Mouse (Mus musculus): ENCODE measurements around the gene Zpr1. TPM values are rescaled to one million over a fixed set of nuclear protein-coding genes. Genes with fewer than 3 reads are reported as not detected.

Gene Zpr1
- polyA plus RNA-seq, 1 experiment from 2014 or later, result 57.8 TPM

DNA sequence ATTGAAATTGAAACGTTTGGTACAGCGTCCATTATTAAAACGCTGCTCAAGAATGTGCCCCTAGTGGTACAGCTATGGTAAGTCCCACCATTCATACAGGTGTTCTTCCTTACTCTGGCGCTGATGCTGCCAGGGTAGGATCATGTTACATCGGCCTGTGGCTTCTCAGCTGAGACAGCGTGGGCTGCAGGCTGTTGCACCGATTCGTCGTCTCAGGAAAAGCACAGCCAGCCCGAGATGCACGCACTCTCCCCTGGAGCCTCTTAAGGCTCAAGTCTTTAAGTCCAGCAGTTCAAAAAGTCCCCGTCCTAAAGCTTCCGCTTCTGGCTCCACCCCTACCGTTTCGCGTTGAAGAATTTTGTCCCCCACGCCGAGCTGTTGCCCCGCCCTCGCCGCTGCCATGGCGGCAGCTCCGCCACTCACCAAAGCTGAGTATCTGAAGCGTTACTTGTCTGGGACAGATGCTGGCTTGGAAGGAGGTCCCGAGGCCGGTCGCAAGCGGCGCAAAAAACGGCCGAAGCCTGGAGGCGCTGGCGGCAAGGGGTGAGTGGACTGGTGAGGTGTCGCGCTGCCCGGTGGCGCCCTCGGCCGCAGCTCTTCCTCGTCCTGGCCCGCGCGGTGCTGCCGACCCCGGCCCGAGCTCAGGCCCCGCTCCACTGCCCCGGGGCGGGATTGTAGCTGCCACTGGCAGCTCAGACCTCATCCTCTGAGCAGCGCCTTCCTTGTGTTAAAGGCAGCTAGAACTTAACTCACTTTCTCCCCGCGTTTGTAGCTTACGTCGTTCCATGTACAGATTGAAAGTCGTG lies 10.0 kb downstream of the Zpr1 start, which contains the start of gene Bud13:
Bud13 (plus strand) TSS at position 378 of the 806 bp plus-strand sequence.
- peak within 1 kb of the TSS; percentile 88 for H3K9ac ChIP-seq (ENCODE audit: low read depth, low read length)
- WGBS, result under 1% methylated on average over 55 of the region's 55 CpGs
- peak; percentile 95 for ATAC-seq
- H3K36me3 ChIP-seq (ENCODE audit: control insufficient read depth, insufficient read depth, low read length), result peaks cover 31% of the 10 kb centered on the region
- H3K4me3 ChIP-seq (ENCODE audit: low read length), result peak within 1 kb of the TSS; percentile 93
- peaks cover 7% of the 10 kb centered on the region for H3K4me1 ChIP-seq (ENCODE audit: control insufficient read depth, insufficient read depth, low read depth, low read length)
- peak within 1 kb of the TSS; percentile 82 for H3K27ac ChIP-seq (ENCODE audit: low read depth, low read length)
- H3K27me3 ChIP-seq (replicated peaks; ENCODE audit: control insufficient read depth, insufficient read depth, low read length), result no peaks in the 10 kb centered on the region
- peak within 1 kb of the TSS; percentile 86 for H3K4me2 ChIP-seq (ENCODE audit: low read length)
- H3K9me3 ChIP-seq (ENCODE audit: control insufficient read depth, low read length), result no peaks in the 10 kb centered on the region

- Histone ChIP-seq H3K4me2 (ENCODE audit: low read length) (no peak overlapping the region), H3K9me3 (ENCODE audit: control insufficient read depth, low read length) (no peaks in the 10 kb centered on the region), H3K36me3 (ENCODE audit: control insufficient read depth, insufficient read depth, low read length) (peaks cover 8% of the 10 kb centered on the region), H3K9ac (ENCODE audit: low read depth, low read length) (no peak overlapping the region), H3K4me3 (ENCODE audit: low read length) (no peak overlapping the region), H3K27ac (ENCODE audit: low read depth, low read length) (no peak overlapping the region), H3K27me3 (replicated peaks; ENCODE audit: control insufficient read depth, insufficient read depth, low read length) (no peaks in the 10 kb centered on the region), H3K4me1 (ENCODE audit: control insufficient read depth, insufficient read depth, low read depth, low read length) (no peaks in the 10 kb centered on the region)
- no peak for ATAC-seq
- WGBS, result 85% methylated on average over 4 of the region's 4 CpGs
Measured at GRCm38 (mm10) chr9:46298381-46298780, 25.5 kb downstream of the Zpr1 start.

DNA sequence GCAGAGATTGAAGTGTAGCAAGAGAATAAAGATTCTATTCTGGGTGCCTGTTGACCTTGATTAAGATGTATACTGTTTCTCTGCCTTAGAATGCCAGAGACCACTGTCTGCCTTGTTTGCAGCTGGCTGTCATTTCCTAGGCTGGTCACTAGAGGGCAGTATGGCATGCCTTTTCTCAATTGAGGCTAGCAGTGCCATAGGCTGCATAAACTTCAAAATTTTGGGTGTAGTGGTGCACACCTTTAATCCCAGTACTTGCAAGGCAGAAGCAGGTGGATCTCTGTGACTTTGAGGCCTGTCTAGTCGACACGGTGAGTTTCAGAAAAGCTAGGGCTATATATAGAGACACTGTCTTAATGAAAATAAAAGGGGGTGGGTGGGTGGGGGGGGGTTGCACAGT lies 29.3 kb downstream of the Zpr1 start:
- peaks cover 5% of the 10 kb centered on the region for H3K36me3 ChIP-seq (ENCODE audit: control insufficient read depth, insufficient read depth, low read length)
- H3K4me3 ChIP-seq (ENCODE audit: low read length), result no peak overlapping the region
- ATAC-seq, result peak; percentile 65
- no peaks in the 10 kb centered on the region for H3K9me3 ChIP-seq (ENCODE audit: control insufficient read depth, low read length)
- WGBS, result 3% methylated on average over 2 of the region's 2 CpGs
- no peak overlapping the region for H3K9ac ChIP-seq (ENCODE audit: low read depth, low read length)
- no peaks in the 10 kb centered on the region for H3K4me1 ChIP-seq (ENCODE audit: control insufficient read depth, insufficient read depth, low read depth, low read length)
- no peak overlapping the region for H3K27ac ChIP-seq (ENCODE audit: low read depth, low read length)
- H3K27me3 ChIP-seq (replicated peaks; ENCODE audit: control insufficient read depth, insufficient read depth, low read length), result no peaks in the 10 kb centered on the region
- no peak overlapping the region for H3K4me2 ChIP-seq (ENCODE audit: low read length)

DNA sequence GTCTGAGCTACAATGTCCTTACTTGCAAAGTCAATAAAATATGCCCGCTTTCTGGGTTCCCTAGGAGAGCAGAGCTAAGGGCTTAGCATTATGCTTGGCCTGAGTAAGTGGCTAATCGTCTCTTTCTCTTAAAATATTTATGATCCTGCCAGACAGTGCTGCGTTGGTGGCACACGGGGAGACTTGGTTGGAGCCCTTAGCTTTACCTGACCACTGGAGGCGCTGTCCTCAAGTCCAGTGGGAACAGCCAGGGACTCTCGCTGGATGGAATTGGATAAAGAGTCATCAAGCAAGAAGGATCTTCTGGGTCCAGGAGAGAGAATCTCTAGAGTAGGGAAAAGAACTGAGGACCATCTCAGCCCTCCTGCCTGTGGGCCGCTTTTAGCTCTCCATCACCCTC lies 36.3 kb downstream of the Zpr1 start:
- no peaks in the 10 kb centered on the region for H3K36me3 ChIP-seq (ENCODE audit: control insufficient read depth, insufficient read depth, low read length)
- 15% methylated on average over 7 of the region's 7 CpGs for WGBS

GRCm38 (mm10) chr9:46314507-46314906 lies 41.6 kb downstream of the Zpr1 start:
- no peak overlapping the region for H3K4me3 ChIP-seq (ENCODE audit: low read length)
- peak; percentile 51 for ATAC-seq
- H3K4me2 ChIP-seq (ENCODE audit: low read length), result no peak overlapping the region
- H3K4me1 ChIP-seq (ENCODE audit: control insufficient read depth, insufficient read depth, low read depth, low read length), result peaks cover 16% of the 10 kb centered on the region
- H3K9me3 ChIP-seq (ENCODE audit: control insufficient read depth, low read length), result no peaks in the 10 kb centered on the region
- H3K27me3 ChIP-seq (replicated peaks; ENCODE audit: control insufficient read depth, insufficient read depth, low read length), result no peaks in the 10 kb centered on the region; the same call in 1 of the 2 replicates
- WGBS, result 2% methylated on average over 4 of the region's 4 CpGs
- no peak overlapping the region for H3K9ac ChIP-seq (ENCODE audit: low read depth, low read length)
- H3K27ac ChIP-seq (ENCODE audit: low read depth, low read length), result no peak overlapping the region
- H3K36me3 ChIP-seq (ENCODE audit: control insufficient read depth, insufficient read depth, low read length), result no peaks in the 10 kb centered on the region

More for the DNA sequence above, 36.3 kb downstream of the Zpr1 start:
- Histone ChIP-seq H3K27me3 (replicated peaks; ENCODE audit: control insufficient read depth, insufficient read depth, low read length) (no peaks in the 10 kb centered on the region; the same call in 1 of the 2 replicates), H3K4me2 (ENCODE audit: low read length) (no peak overlapping the region), H3K9ac (ENCODE audit: low read depth, low read length) (no peak overlapping the region), H3K4me1 (ENCODE audit: control insufficient read depth, insufficient read depth, low read depth, low read length) (no peaks in the 10 kb centered on the region), H3K9me3 (ENCODE audit: control insufficient read depth, low read length) (no peaks in the 10 kb centered on the region), H3K4me3 (ENCODE audit: low read length) (no peak overlapping the region), H3K27ac (ENCODE audit: low read depth, low read length) (no peak overlapping the region)
- ATAC-seq, result no peak

- H3K4me1 ChIP-seq (ENCODE audit: control insufficient read depth, insufficient read depth, low read depth, low read length), result peaks cover 16% of the 10 kb centered on the region
- H3K27me3 ChIP-seq (replicated peaks; ENCODE audit: control insufficient read depth, insufficient read depth, low read length), result no peaks in the 10 kb centered on the region; the same call in 1 of the 2 replicates
- no peaks in the 10 kb centered on the region for H3K36me3 ChIP-seq (ENCODE audit: control insufficient read depth, insufficient read depth, low read length)
- WGBS, result 56% methylated on average over 2 of the region's 2 CpGs
- no peak overlapping the region for H3K4me2 ChIP-seq (ENCODE audit: low read length)
- no peak for ATAC-seq
- H3K9me3 ChIP-seq (ENCODE audit: control insufficient read depth, low read length), result peaks cover 2% of the 10 kb centered on the region; the same call in 1 of the 2 replicates
- H3K9ac ChIP-seq (ENCODE audit: low read depth, low read length), result no peak overlapping the region
- no peak overlapping the region for H3K4me3 ChIP-seq (ENCODE audit: low read length)
- no peak overlapping the region for H3K27ac ChIP-seq (ENCODE audit: low read depth, low read length)
Measured at GRCm38 (mm10) chr9:46314921-46315320, 42.1 kb downstream of the Zpr1 start.

- 28% methylated on average over 11 of the region's 11 CpGs for WGBS
- no peaks in the 10 kb centered on the region for H3K36me3 ChIP-seq (ENCODE audit: control insufficient read depth, insufficient read depth, low read length)
- no peak overlapping the region for H3K4me3 ChIP-seq (ENCODE audit: low read length)
- ATAC-seq, result peak; percentile 76
- H3K9me3 ChIP-seq (ENCODE audit: control insufficient read depth, low read length), result peaks cover 2% of the 10 kb centered on the region; the same call in 1 of the 2 replicates
- no peaks in the 10 kb centered on the region; the same call in 1 of the 2 replicates for H3K27me3 ChIP-seq (replicated peaks; ENCODE audit: control insufficient read depth, insufficient read depth, low read length)
- no peak overlapping the region for H3K9ac ChIP-seq (ENCODE audit: low read depth, low read length)
- peaks cover 16% of the 10 kb centered on the region for H3K4me1 ChIP-seq (ENCODE audit: control insufficient read depth, insufficient read depth, low read depth, low read length)
- no peak overlapping the region for H3K4me2 ChIP-seq (ENCODE audit: low read length)
- no peak overlapping the region for H3K27ac ChIP-seq (ENCODE audit: low read depth, low read length)
Measured at GRCm38 (mm10) chr9:46315807-46316365, 43.0 kb downstream of the Zpr1 start.

DNA sequence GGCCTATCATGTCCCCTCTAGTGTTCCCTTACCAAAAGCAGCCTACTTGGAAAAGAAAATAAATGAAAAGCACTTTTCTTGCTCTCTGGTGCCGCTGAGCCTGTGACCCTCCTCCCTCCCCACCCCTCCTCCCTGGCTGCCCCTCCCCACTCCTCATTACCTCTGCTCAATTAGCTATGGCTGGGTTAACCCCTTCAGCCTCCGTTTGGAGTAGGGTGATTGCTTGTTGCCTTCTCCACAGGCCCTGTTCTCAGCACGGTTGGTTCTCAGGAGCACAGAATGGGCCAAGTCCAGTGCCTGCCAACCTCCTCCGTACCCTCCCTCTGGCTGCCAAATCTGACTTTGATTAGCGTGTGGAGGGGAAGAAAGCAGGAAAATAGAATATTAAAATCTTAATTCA lies 43.5 kb downstream of the Zpr1 start:
- Histone ChIP-seq H3K9ac (ENCODE audit: low read depth, low read length) (no peak overlapping the region), H3K4me1 (ENCODE audit: control insufficient read depth, insufficient read depth, low read depth, low read length) (peaks cover 16% of the 10 kb centered on the region), H3K9me3 (ENCODE audit: control insufficient read depth, low read length) (peaks cover 2% of the 10 kb centered on the region; the same call in 1 of the 2 replicates), H3K27me3 (replicated peaks; ENCODE audit: control insufficient read depth, insufficient read depth, low read length) (no peaks in the 10 kb centered on the region; the same call in 1 of the 2 replicates), H3K27ac (ENCODE audit: low read depth, low read length) (no peak overlapping the region), H3K4me2 (ENCODE audit: low read length) (no peak overlapping the region), H3K36me3 (ENCODE audit: control insufficient read depth, insufficient read depth, low read length) (no peaks in the 10 kb centered on the region), H3K4me3 (ENCODE audit: low read length) (no peak overlapping the region)
- 10% methylated on average over 5 of the region's 5 CpGs for WGBS
- peak; percentile 40; the same call in 1 of the 2 replicates for ATAC-seq

- Histone ChIP-seq H3K9ac (ENCODE audit: low read depth, low read length) (no peak overlapping the region), H3K9me3 (ENCODE audit: control insufficient read depth, low read length) (peaks cover 2% of the 10 kb centered on the region; the same call in 1 of the 2 replicates), H3K4me3 (ENCODE audit: low read length) (no peak overlapping the region), H3K27me3 (replicated peaks; ENCODE audit: control insufficient read depth, insufficient read depth, low read length) (no peaks in the 10 kb centered on the region; the same call in 1 of the 2 replicates), H3K27ac (ENCODE audit: low read depth, low read length) (no peak overlapping the region), H3K36me3 (ENCODE audit: control insufficient read depth, insufficient read depth, low read length) (no peaks in the 10 kb centered on the region), H3K4me2 (ENCODE audit: low read length) (no peak overlapping the region), H3K4me1 (ENCODE audit: control insufficient read depth, insufficient read depth, low read depth, low read length) (peaks cover 16% of the 10 kb centered on the region)
- ATAC-seq, result peak; percentile 38
- 25% methylated on average over 8 of the region's 8 CpGs for WGBS
Measured at GRCm38 (mm10) chr9:46316909-46317308, 44.0 kb downstream of the Zpr1 start.
